Mouse (Mus musculus) kidney, postnatal 0 days (tissue): ENCODE results near the gene Shank1. TPM values are rescaled to one million over a fixed set of nuclear protein-coding genes. Genes with fewer than 3 reads are reported as not detected.

ENCODE experiments used
- ATAC-seq: fragments of 200-750 bp; cut with Nextera tagmentation; replicated peaks from 2 replicates; pipeline ENCODE4 v1.8.0; 2017; ENCODE audit warnings: low read depth, moderate number of reproducible peaks, moderate TSS enrichment, moderate library complexity; ENCODE audit not compliant: low FRiP score
- DNase-seq: peaks from one replicate; pipeline ENCODE4 v3.0.0-alpha.2; 2016; ENCODE audit warnings: low spot score
- H3K27ac ChIP-seq: fragments of 300-500 bp; sonication (generic); 2 replicates; pipeline ENCODE4 v1.5.1; 2014; ENCODE audit warnings: mild to moderate bottlenecking
- H3K27me3 ChIP-seq: fragments of 300-500 bp; sonication (generic); 2 replicates; pipeline ENCODE4 v1.6.1; 2014; ENCODE audit warnings: low read length, mixed read lengths; ENCODE audit not compliant: insufficient read depth
- H3K36me3 ChIP-seq: fragments of 300-500 bp; sonication (generic); 2 replicates; pipeline ENCODE4 v1.6.1; 2014; ENCODE audit warnings: low read length, mixed read lengths; ENCODE audit not compliant: insufficient read depth
- H3K4me1 ChIP-seq: fragments of 300-500 bp; sonication (generic); replicated peaks from 2 replicates; pipeline ENCODE4 v1.6.1; 2014; ENCODE audit warnings: antibody characterized with exemption, low read length, mixed read lengths; ENCODE audit not compliant: insufficient read depth
- H3K4me2 ChIP-seq: fragments of 300-500 bp; sonication (generic); 2 replicates; pipeline ENCODE4 v1.6.1; 2014; ENCODE audit warnings: mild to moderate bottlenecking, low read length, moderate library complexity, mixed read lengths
- H3K4me3 ChIP-seq: fragments of 300-500 bp; sonication (generic); replicated peaks from 2 replicates; pipeline ENCODE4 v1.5.1; 2014; ENCODE audit warnings: low read depth, low read length
- H3K9ac ChIP-seq: fragments of 300-500 bp; sonication (generic); 2 replicates; pipeline ENCODE4 v1.6.1; 2014; ENCODE audit warnings: low read depth, low read length
- H3K9me3 ChIP-seq: fragments of 300-500 bp; sonication (generic); replicated peaks from 2 replicates; pipeline ENCODE4 v1.6.1; 2016; ENCODE audit warnings: low read length, inconsistent platforms, mixed read lengths
- CTCF ChIP-seq: IDR thresholded peaks from 2 replicates; pipeline ENCODE4 v1.5.1; 2016; ENCODE audit warnings: antibody characterized with exemption, low read depth, mild to moderate bottlenecking, moderate library complexity
- WGBS: fragments of 180-500 bp; shearing (Covaris S2); extraction: QIAGEN DNeasy Blood & Tissue Kit; methylation state at CpG from one replicate; pipeline ENCODE4 v1.1.7; 2014; 5-methylcytosine and 5-hydroxymethylcytosine counted together
- polyA plus RNA-seq: library from polyadenylated mRNA; unstranded; fragments of >200 nt; fragmentation: Nextera tagmentation; extraction: Ambion mirVana; gene quantifications from 2 replicates; pipeline ENCODE4 v1.2.1, GENCODE M21; 2015

Gene Shank1
- polyA plus RNA-seq, 1 experiment from 2014 or later, result 0.68 TPM

- Histone ChIP-seq H3K9ac (no peak overlapping the region), H3K36me3 (no peaks in the 10 kb centered on the region), H3K4me1 (no peaks in the 10 kb centered on the region; the same call in 1 of the 2 replicates), H3K27ac (no peak overlapping the region), H3K4me3 (peak overlapping the region; percentile 35), H3K9me3 (no peaks in the 10 kb centered on the region), H3K4me2 (peak overlapping the region; percentile 66), H3K27me3 (peaks cover 32% of the 10 kb centered on the region)
- ATAC-seq, result 0 out of 2 replicates have a peak, but pooled peaks have one; percentile 18
- no peak for TF ChIP-seq CTCF
- no peak for DNase-seq
- WGBS, result 2% methylated on average over 43 of the region's 54 CpGs
Measured at GRCm38 (mm10) chr7:44336046-44337021, 26.3 kb downstream of the Shank1 start.

GRCm38 (mm10) chr7:44337121-44337849 lies 27.2 kb downstream of the Shank1 start:
- ATAC-seq (no peak), DNase-seq (no peak)
- no peak overlapping the region for H3K4me2 ChIP-seq
- no peaks in the 10 kb centered on the region; the same call in 1 of the 2 replicates for H3K4me1 ChIP-seq
- H3K4me3 ChIP-seq, result no peak overlapping the region
- peaks cover 32% of the 10 kb centered on the region for H3K27me3 ChIP-seq
- TF ChIP-seq CTCF, result no peak
- H3K9ac ChIP-seq, result no peak overlapping the region
- H3K27ac ChIP-seq, result no peak overlapping the region
- H3K9me3 ChIP-seq, result no peaks in the 10 kb centered on the region
- 3% methylated on average over 32 of the region's 32 CpGs for WGBS
- no peaks in the 10 kb centered on the region for H3K36me3 ChIP-seq

- H3K27me3 ChIP-seq, result peaks cover 32% of the 10 kb centered on the region
- H3K27ac ChIP-seq, result no peak overlapping the region
- no peaks in the 10 kb centered on the region; the same call in 1 of the 2 replicates for H3K36me3 ChIP-seq
- H3K4me2 ChIP-seq, result no peak overlapping the region
- TF ChIP-seq CTCF, result no peak
- H3K9ac ChIP-seq, result no peak overlapping the region
- H3K4me1 ChIP-seq, result no peaks in the 10 kb centered on the region; the same call in 1 of the 2 replicates
- H3K9me3 ChIP-seq, result no peaks in the 10 kb centered on the region
- ATAC-seq (no peak), DNase-seq (no peak)
- H3K4me3 ChIP-seq, result no peak overlapping the region
- WGBS, result 59% methylated on average over 6 of the region's 6 CpGs
Measured at GRCm38 (mm10) chr7:44340226-44340625, 30.2 kb downstream of the Shank1 start.

GRCm38 (mm10) chr7:44341119-44341518 lies 31.1 kb downstream of the Shank1 start:
- H3K9me3 ChIP-seq, result no peaks in the 10 kb centered on the region
- DNase-seq (no peak), ATAC-seq (no peak)
- H3K4me3 ChIP-seq, result no peak overlapping the region
- H3K4me1 ChIP-seq, result no peaks in the 10 kb centered on the region
- H3K27me3 ChIP-seq, result peaks cover 27% of the 10 kb centered on the region
- no peak overlapping the region for H3K4me2 ChIP-seq
- TF ChIP-seq CTCF, result no peak
- H3K9ac ChIP-seq, result no peak overlapping the region
- no peaks in the 10 kb centered on the region; the same call in 1 of the 2 replicates for H3K36me3 ChIP-seq
- 74% methylated on average over 10 of the region's 10 CpGs for WGBS
- no peak overlapping the region for H3K27ac ChIP-seq

- ATAC-seq, result no peak
Measured at GRCm38 (mm10) chr7:44341714-44342113, 31.7 kb downstream of the Shank1 start.

GRCm38 (mm10) chr7:44343459-44344015 lies 33.5 kb downstream of the Shank1 start:
- Histone ChIP-seq H3K4me2 (no peak overlapping the region), H3K9ac (no peak overlapping the region), H3K27ac (no peak overlapping the region), H3K36me3 (no peaks in the 10 kb centered on the region; the same call in 1 of the 2 replicates), H3K4me3 (no peak overlapping the region), H3K27me3 (0 out of 2 replicates have a peak, but pooled peaks cover 4% of the 10 kb centered on the region), H3K9me3 (no peaks in the 10 kb centered on the region), H3K4me1 (no peaks in the 10 kb centered on the region)
- no peak for TF ChIP-seq CTCF
- ATAC-seq, result peak; percentile 41; the same call in 1 of the 2 replicates
- peak; percentile 24 for DNase-seq
- 28% methylated on average over 11 of the region's 11 CpGs for WGBS

More at GRCm38 (mm10) chr7:44341714-44342113, 31.7 kb downstream of the Shank1 start:
- no peak for DNase-seq
- 57% methylated on average over 5 of the region's 5 CpGs for WGBS
- no peaks in the 10 kb centered on the region for H3K9me3 ChIP-seq
- H3K27ac ChIP-seq, result no peak overlapping the region
- no peak for TF ChIP-seq CTCF
- no peaks in the 10 kb centered on the region; the same call in 1 of the 2 replicates for H3K36me3 ChIP-seq
- H3K4me1 ChIP-seq, result no peaks in the 10 kb centered on the region
- H3K9ac ChIP-seq, result no peak overlapping the region
- H3K4me2 ChIP-seq, result no peak overlapping the region
- H3K4me3 ChIP-seq, result no peak overlapping the region
- H3K27me3 ChIP-seq, result peaks cover 21% of the 10 kb centered on the region
